Mouse (Mus musculus): Measurements from ENCODE around the gene Trmt1l. TPM values are rescaled to one million over a fixed set of nuclear protein-coding genes. Genes with fewer than 3 reads are reported as not detected.
"Not testable (repeated sequence)": the region's sequence is repeated elsewhere in the genome, so short reads cannot be mapped to it uniquely, and the experiment has no call there.

The Trmt1l gene
- total and polyA plus RNA-seq, 3 experiments: 15.4 to 18.2 TPM; not detected in 1

GRCm38 (mm10) chr1:151471429-151471828 lies 43.1 kb downstream of the Trmt1l start:
- no peaks in the 10 kb centered on the region for H3K27me3 ChIP-seq (ENCODE audit: control insufficient read depth in 1 of 2, insufficient read depth in 2 of 2, low read length in 2 of 2)
- no peaks in the 10 kb centered on the region for H3K79me2 ChIP-seq (ENCODE audit: control insufficient read depth, insufficient read depth, low read length, poor library complexity)
- no peaks in the 10 kb centered on the region for H3K9me3 ChIP-seq (replicated peaks; ENCODE audit: insufficient read depth, low read length)
- no peak overlapping the region for H3K27ac ChIP-seq (ENCODE audit: control insufficient read depth, low read depth, low read length)
- no peak overlapping the region for H3K9ac ChIP-seq (ENCODE audit: control insufficient read depth, low read depth, low read length, poor library complexity, severe bottlenecking)
- H3K4me1 ChIP-seq (ENCODE audit: control insufficient read depth in 1 of 2, insufficient read depth in 2 of 2, low read length in 2 of 2): no peaks in the 10 kb centered on the region
- H3K4me3 ChIP-seq (ENCODE audit: control insufficient read depth in 1 of 2, insufficient read depth in 1 of 2, low read depth in 2 of 2, low read length in 2 of 2): no peak overlapping the region
- H3K36me3 ChIP-seq (ENCODE audit: control insufficient read depth in 1 of 2, insufficient read depth in 2 of 2, low read length in 2 of 2): peaks cover 0 to 44% of the 10 kb centered on the region in 2 experiments; a peak in 2 of 4 replicates
- no peak for TF ChIP-seq E2F4 (IDR thresholded peaks at IDR 0.05; ENCODE audit: borderline replicate concordance, low read depth, low read length)
- TF ChIP-seq CHD2 (IDR thresholded peaks at IDR 0.05; ENCODE audit: low read length): no peak
- TF ChIP-seq EP300 (IDR thresholded peaks at IDR 0.05; ENCODE audit: low read depth in 1 of 2, low read length in 2 of 2): no peak
- no peak for TF ChIP-seq POLR2AphosphoS2 (IDR thresholded peaks at IDR 0.05; ENCODE audit: low read length)
- TF ChIP-seq KAT2A (conservative IDR thresholded peaks at IDR 0.05; ENCODE audit: low read depth, low read length): no peak
- TF ChIP-seq POLR2AphosphoS5 (IDR thresholded peaks at IDR 0.05; ENCODE audit: borderline replicate concordance, low read depth, low read length): no peak
- TF ChIP-seq MYC (IDR thresholded peaks at IDR 0.05; ENCODE audit: low read depth, low read length): no peak
- TF ChIP-seq MYB (IDR thresholded peaks at IDR 0.05; ENCODE audit: low read depth, low read length): no peak
- TF ChIP-seq USF2 (IDR thresholded peaks at IDR 0.05; ENCODE audit: borderline replicate concordance in 1 of 2, insufficient read depth in 1 of 2, low read depth in 1 of 2, low read length in 2 of 2): no peak
- TF ChIP-seq ZMIZ1 (IDR thresholded peaks at IDR 0.05; ENCODE audit: low read depth, low read length): no peak
- TF ChIP-seq MAZ (IDR thresholded peaks at IDR 0.05; ENCODE audit: low read depth, low read length): no peak
- no peak for TF ChIP-seq ZKSCAN1 (IDR thresholded peaks at IDR 0.05; ENCODE audit: low read depth, low read length)
- no peak for TF ChIP-seq JUND (IDR thresholded peaks at IDR 0.05; ENCODE audit: low read depth, low read length)
- no peak for TF ChIP-seq TAL1 (IDR thresholded peaks at IDR 0.05; ENCODE audit: low read length)
- no peak for DNase-seq (ENCODE audit: low read depth, low spot score)

GRCm38 (mm10) chr1:151472386-151472785 lies 44.0 kb downstream of the Trmt1l start:
- H3K36me3 ChIP-seq (ENCODE audit: control insufficient read depth in 1 of 2, insufficient read depth in 2 of 2, low read length in 2 of 2): peaks cover 0 to 50% of the 10 kb centered on the region in 2 experiments; a peak in 2 of 4 replicates
- H3K27ac ChIP-seq (ENCODE audit: control insufficient read depth, low read depth, low read length); H3K4me1 ChIP-seq (ENCODE audit: control insufficient read depth in 1 of 2, insufficient read depth in 2 of 2, low read length in 2 of 2); H3K79me2 ChIP-seq (ENCODE audit: control insufficient read depth, insufficient read depth, low read length, poor library complexity); DNase-seq (ENCODE audit: low read depth, low spot score); H3K4me3 ChIP-seq (ENCODE audit: control insufficient read depth in 1 of 2, insufficient read depth in 1 of 2, low read depth in 2 of 2, low read length in 2 of 2); H3K27me3 ChIP-seq (ENCODE audit: control insufficient read depth in 1 of 2, insufficient read depth in 2 of 2, low read length in 2 of 2); H3K9ac ChIP-seq (ENCODE audit: control insufficient read depth, low read depth, low read length, poor library complexity, severe bottlenecking); H3K9me3 ChIP-seq (replicated peaks; ENCODE audit: insufficient read depth, low read length): not testable (repeated sequence)

- no peak overlapping the region for H3K27ac ChIP-seq (ENCODE audit: control insufficient read depth, low read depth, low read length)
- no peak overlapping the region for H3K9ac ChIP-seq (ENCODE audit: control insufficient read depth, low read depth, low read length, poor library complexity, severe bottlenecking)
- H3K4me1 ChIP-seq (ENCODE audit: control insufficient read depth in 1 of 2, insufficient read depth in 2 of 2, low read length in 2 of 2): peaks cover 0 to 2% of the 10 kb centered on the region in 2 experiments; a peak in 1 of 4 replicates
- H3K79me2 ChIP-seq (ENCODE audit: control insufficient read depth, insufficient read depth, low read length, poor library complexity): peaks cover 16% of the 10 kb centered on the region
- H3K4me3 ChIP-seq (ENCODE audit: control insufficient read depth in 1 of 2, insufficient read depth in 1 of 2, low read depth in 2 of 2, low read length in 2 of 2): no peak overlapping the region
- H3K36me3 ChIP-seq (ENCODE audit: control insufficient read depth in 1 of 2, insufficient read depth in 2 of 2, low read length in 2 of 2): peaks cover 4 to 6% of the 10 kb centered on the region in 2 experiments
- no peaks in the 10 kb centered on the region for H3K9me3 ChIP-seq (replicated peaks; ENCODE audit: insufficient read depth, low read length)
- no peak for DNase-seq (ENCODE audit: low read depth, low spot score)
- no peaks in the 10 kb centered on the region for H3K27me3 ChIP-seq (ENCODE audit: control insufficient read depth in 1 of 2, insufficient read depth in 2 of 2, low read length in 2 of 2)
- TF ChIP-seq MAX (IDR thresholded peaks at IDR 0.05; ENCODE audit: low read length) (no peak), ZC3H11A (IDR thresholded peaks at IDR 0.05; ENCODE audit: low read depth, low read length) (no peak), KAT2A (conservative IDR thresholded peaks at IDR 0.05; ENCODE audit: low read depth, low read length) (no peak), E2F4 (IDR thresholded peaks at IDR 0.05; ENCODE audit: borderline replicate concordance, low read depth, low read length) (no peak), POLR2AphosphoS2 (IDR thresholded peaks at IDR 0.05; ENCODE audit: low read length) (no peak), NRF1 (IDR thresholded peaks at IDR 0.05; ENCODE audit: insufficient read depth, low read depth, low read length, poor library complexity, severe bottlenecking) (no peak), GATA1 (IDR thresholded peaks at IDR 0.05; ENCODE audit: low read depth, low read length) (no peak), TAL1 (IDR thresholded peaks at IDR 0.05; ENCODE audit: low read length) (no peak), POLR2A (IDR thresholded peaks at IDR 0.05; ENCODE audit: control insufficient read depth in 1 of 2, insufficient read depth in 1 of 2, low read depth in 1 of 2, low read length in 2 of 2, poor library complexity in 1 of 2) (no peak), ELF1 (IDR thresholded peaks at IDR 0.05; ENCODE audit: low read depth, low read length) (no peak), SIN3A (IDR thresholded peaks at IDR 0.05; ENCODE audit: low read length) (no peak), NELFE (IDR thresholded peaks at IDR 0.05; ENCODE audit: low read depth, low read length) (no peak), RCOR1 (IDR thresholded peaks at IDR 0.05; ENCODE audit: low read depth, low read length) (no peak), ETS1 (IDR thresholded peaks at IDR 0.05; ENCODE audit: low read depth, low read length) (no peak), ZMIZ1 (IDR thresholded peaks at IDR 0.05; ENCODE audit: low read depth, low read length) (no peak), GABPA (IDR thresholded peaks at IDR 0.05; ENCODE audit: low read depth, low read length) (no peak), USF1 (IDR thresholded peaks at IDR 0.05; ENCODE audit: low read depth, low read length) (no peak), MXI1 (IDR thresholded peaks at IDR 0.05; ENCODE audit: low read depth, low read length) (no peak)
Observed at GRCm38 (mm10) chr1:151482497-151482896, 54.2 kb downstream of the Trmt1l start.

All from MEL (cell line).